Mouse (Mus musculus): ENCODE measurements around the gene Tgm5. TPM values are rescaled to one million over a fixed set of nuclear protein-coding genes. Genes with fewer than 3 reads are reported as not detected.

Gene Tgm5
- polyA plus RNA-seq, 1 experiment from 2014 or later, result not detected

GRCm38 (mm10) chr2:121022918-121023317 is 62.7 kb downstream of the Tgm5 start:
- H3K4me1 ChIP-seq (ENCODE audit: control insufficient read depth, low read depth, low read length), result no peaks in the 10 kb centered on the region; the same call in 1 of the 2 replicates
- no peak for ATAC-seq (ENCODE audit: low read depth)
- H3K4me3 ChIP-seq (ENCODE audit: low read depth, low read length), result no peak overlapping the region
- no peaks in the 10 kb centered on the region for H3K9me3 ChIP-seq (replicated peaks; ENCODE audit: control insufficient read depth, low read length)
- H3K27me3 ChIP-seq (ENCODE audit: control insufficient read depth, insufficient read depth, low read depth, low read length), result no peaks in the 10 kb centered on the region
- peaks cover 90% of the 10 kb centered on the region for H3K36me3 ChIP-seq (ENCODE audit: control insufficient read depth, insufficient read depth)
- H3K27ac ChIP-seq (ENCODE audit: low read length), result no peak overlapping the region
- 65% methylated on average over 5 of the region's 5 CpGs for WGBS (ENCODE audit: insufficient replicate concordance)
- no peak overlapping the region for H3K4me2 ChIP-seq (ENCODE audit: low read depth, low read length)
- H3K9ac ChIP-seq (ENCODE audit: low read depth, low read length), result no peak overlapping the region

GRCm38 (mm10) chr2:121017151-121017550 is 68.5 kb downstream of the Tgm5 start:
- H3K9me3 ChIP-seq (replicated peaks; ENCODE audit: control insufficient read depth, low read length), result no peaks in the 10 kb centered on the region
- no peak overlapping the region for H3K4me2 ChIP-seq (ENCODE audit: low read depth, low read length)
- H3K4me1 ChIP-seq (ENCODE audit: control insufficient read depth, low read depth, low read length), result no peaks in the 10 kb centered on the region
- H3K9ac ChIP-seq (ENCODE audit: low read depth, low read length), result no peak overlapping the region
- H3K27ac ChIP-seq (ENCODE audit: low read length), result no peak overlapping the region
- H3K36me3 ChIP-seq (ENCODE audit: control insufficient read depth, insufficient read depth), result peaks cover 55% of the 10 kb centered on the region
- H3K4me3 ChIP-seq (ENCODE audit: low read depth, low read length), result no peak overlapping the region
- ATAC-seq (ENCODE audit: low read depth), result no peak
- 84% methylated on average over 1 of the region's 1 CpGs for WGBS (ENCODE audit: insufficient replicate concordance)
- H3K27me3 ChIP-seq (ENCODE audit: control insufficient read depth, insufficient read depth, low read depth, low read length), result no peaks in the 10 kb centered on the region

GRCm38 (mm10) chr2:121016226-121016625 is 69.4 kb downstream of the Tgm5 start:
- Histone ChIP-seq H3K4me2 (ENCODE audit: low read depth, low read length) (no peak overlapping the region), H3K9ac (ENCODE audit: low read depth, low read length) (no peak overlapping the region), H3K4me3 (ENCODE audit: low read depth, low read length) (no peak overlapping the region), H3K9me3 (replicated peaks; ENCODE audit: control insufficient read depth, low read length) (no peaks in the 10 kb centered on the region), H3K27me3 (ENCODE audit: control insufficient read depth, insufficient read depth, low read depth, low read length) (no peaks in the 10 kb centered on the region), H3K27ac (ENCODE audit: low read length) (no peak overlapping the region), H3K36me3 (ENCODE audit: control insufficient read depth, insufficient read depth) (peaks cover 46% of the 10 kb centered on the region), H3K4me1 (ENCODE audit: control insufficient read depth, low read depth, low read length) (no peaks in the 10 kb centered on the region)
- WGBS (ENCODE audit: insufficient replicate concordance), result 84% methylated on average over 9 of the region's 9 CpGs
- ATAC-seq (ENCODE audit: low read depth), result no peak

- Histone ChIP-seq H3K4me3 (ENCODE audit: low read depth, low read length) (no peak overlapping the region), H3K36me3 (ENCODE audit: control insufficient read depth, insufficient read depth) (peaks cover 41% of the 10 kb centered on the region), H3K4me2 (ENCODE audit: low read depth, low read length) (no peak overlapping the region), H3K9ac (ENCODE audit: low read depth, low read length) (no peak overlapping the region), H3K27me3 (ENCODE audit: control insufficient read depth, insufficient read depth, low read depth, low read length) (no peaks in the 10 kb centered on the region), H3K4me1 (ENCODE audit: control insufficient read depth, low read depth, low read length) (no peaks in the 10 kb centered on the region), H3K27ac (ENCODE audit: low read length) (no peak overlapping the region), H3K9me3 (replicated peaks; ENCODE audit: control insufficient read depth, low read length) (no peaks in the 10 kb centered on the region)
- ATAC-seq (ENCODE audit: low read depth), result no peak
- WGBS (ENCODE audit: insufficient replicate concordance), result 66% methylated on average over 2 of the region's 2 CpGs
Observed at GRCm38 (mm10) chr2:121015507-121015906, 70.1 kb downstream of the Tgm5 start.

- 87% methylated on average over 9 of the region's 9 CpGs for WGBS (ENCODE audit: insufficient replicate concordance)
- Histone ChIP-seq H3K9ac (ENCODE audit: low read depth, low read length) (no peak overlapping the region), H3K9me3 (replicated peaks; ENCODE audit: control insufficient read depth, low read length) (no peaks in the 10 kb centered on the region), H3K4me1 (ENCODE audit: control insufficient read depth, low read depth, low read length) (peaks cover 3% of the 10 kb centered on the region; the same call in 1 of the 2 replicates), H3K27ac (ENCODE audit: low read length) (no peak overlapping the region), H3K36me3 (ENCODE audit: control insufficient read depth, insufficient read depth) (peaks cover 21% of the 10 kb centered on the region), H3K4me2 (ENCODE audit: low read depth, low read length) (no peak overlapping the region), H3K27me3 (ENCODE audit: control insufficient read depth, insufficient read depth, low read depth, low read length) (no peaks in the 10 kb centered on the region), H3K4me3 (ENCODE audit: low read depth, low read length) (no peak overlapping the region)
- no peak for ATAC-seq (ENCODE audit: low read depth)
Observed at GRCm38 (mm10) chr2:121012676-121013075, 73.0 kb downstream of the Tgm5 start.

- Histone ChIP-seq H3K4me3 (ENCODE audit: low read depth, low read length) (peak overlapping the region; percentile 81), H3K9ac (ENCODE audit: low read depth, low read length) (peak overlapping the region; percentile 80), H3K4me2 (ENCODE audit: low read depth, low read length) (peak overlapping the region; percentile 70), H3K27me3 (ENCODE audit: control insufficient read depth, insufficient read depth, low read depth, low read length) (no peaks in the 10 kb centered on the region), H3K36me3 (ENCODE audit: control insufficient read depth, insufficient read depth) (peaks cover 6% of the 10 kb centered on the region), H3K9me3 (replicated peaks; ENCODE audit: control insufficient read depth, low read length) (no peaks in the 10 kb centered on the region), H3K27ac (ENCODE audit: low read length) (peak overlapping the region; percentile 86), H3K4me1 (ENCODE audit: control insufficient read depth, low read depth, low read length) (peaks cover 3% of the 10 kb centered on the region; the same call in 1 of the 2 replicates)
- ATAC-seq (ENCODE audit: low read depth), result no peak
- whole genome bisulfite sequencing (ENCODE audit: insufficient replicate concordance), result 16% methylated on average over 5 of the region's 5 CpGs
Observed at GRCm38 (mm10) chr2:121009071-121009677, 76.5 kb downstream of the Tgm5 start.

- under 1% methylated on average over 12 of the region's 12 CpGs for WGBS (ENCODE audit: insufficient replicate concordance)
Observed at GRCm38 (mm10) chr2:121008664-121009007, 77.0 kb downstream of the Tgm5 start.

GRCm38 (mm10) chr2:121007925-121008663 is 77.5 kb downstream of the Tgm5 start, which contains the start of gene Ccndbp1:
Gene Ccndbp1, plus strand, starts transcription at chr2:121008403.
- Histone ChIP-seq H3K36me3 (ENCODE audit: control insufficient read depth, insufficient read depth) (peaks cover 6% of the 10 kb centered on the region), H3K27ac (ENCODE audit: low read length) (peak within 1 kb of the TSS; percentile 86), H3K4me1 (ENCODE audit: control insufficient read depth, low read depth, low read length) (peaks cover 3% of the 10 kb centered on the region; the same call in 1 of the 2 replicates), H3K4me2 (ENCODE audit: low read depth, low read length) (peak within 1 kb of the TSS; percentile 70), H3K9me3 (replicated peaks; ENCODE audit: control insufficient read depth, low read length) (no peaks in the 10 kb centered on the region), H3K27me3 (ENCODE audit: control insufficient read depth, insufficient read depth, low read depth, low read length) (no peaks in the 10 kb centered on the region), H3K9ac (ENCODE audit: low read depth, low read length) (peak within 1 kb of the TSS; percentile 80), H3K4me3 (ENCODE audit: low read depth, low read length) (peak within 1 kb of the TSS; percentile 81)
- WGBS (ENCODE audit: insufficient replicate concordance), result 3% methylated on average over 34 of the region's 34 CpGs
- peak; percentile 97 for ATAC-seq (ENCODE audit: low read depth)

More at GRCm38 (mm10) chr2:121008664-121009007, 77.0 kb downstream of the Tgm5 start:
- Histone ChIP-seq H3K9ac (ENCODE audit: low read depth, low read length) (peak overlapping the region; percentile 80), H3K27ac (ENCODE audit: low read length) (peak overlapping the region; percentile 86), H3K27me3 (ENCODE audit: control insufficient read depth, insufficient read depth, low read depth, low read length) (no peaks in the 10 kb centered on the region), H3K9me3 (replicated peaks; ENCODE audit: control insufficient read depth, low read length) (no peaks in the 10 kb centered on the region), H3K4me2 (ENCODE audit: low read depth, low read length) (peak overlapping the region; percentile 70), H3K36me3 (ENCODE audit: control insufficient read depth, insufficient read depth) (peaks cover 6% of the 10 kb centered on the region), H3K4me3 (ENCODE audit: low read depth, low read length) (peak overlapping the region; percentile 81), H3K4me1 (ENCODE audit: control insufficient read depth, low read depth, low read length) (peaks cover 3% of the 10 kb centered on the region; the same call in 1 of the 2 replicates)
- ATAC-seq (ENCODE audit: low read depth), result peak; percentile 25

- WGBS (ENCODE audit: insufficient replicate concordance), result 78% methylated on average over 1 of the region's 1 CpGs
- Histone ChIP-seq H3K4me1 (ENCODE audit: control insufficient read depth, low read depth, low read length) (peaks cover 3% of the 10 kb centered on the region; the same call in 1 of the 2 replicates), H3K4me3 (ENCODE audit: low read depth, low read length) (no peak overlapping the region), H3K4me2 (ENCODE audit: low read depth, low read length) (no peak overlapping the region), H3K9ac (ENCODE audit: low read depth, low read length) (no peak overlapping the region), H3K27me3 (ENCODE audit: control insufficient read depth, insufficient read depth, low read depth, low read length) (no peaks in the 10 kb centered on the region), H3K36me3 (ENCODE audit: control insufficient read depth, insufficient read depth) (peaks cover 2% of the 10 kb centered on the region; the same call in 1 of the 2 replicates), H3K27ac (ENCODE audit: low read length) (no peak overlapping the region), H3K9me3 (replicated peaks; ENCODE audit: control insufficient read depth, low read length) (no peaks in the 10 kb centered on the region)
- ATAC-seq (ENCODE audit: low read depth), result no peak
Observed at GRCm38 (mm10) chr2:121006986-121007385, 78.7 kb downstream of the Tgm5 start.

Data from liver, embryonic 16.5 days (tissue).